Mouse (Mus musculus) gastrocnemius, postnatal 25 days (tissue): ENCODE data around the gene Stac3. TPM values are rescaled to one million over a fixed set of nuclear protein-coding genes. Genes with fewer than 3 reads are reported as not detected.

Experiments used
- DNase-seq: peaks from one replicate; pipeline ENCODE4 v3.0.0; 2022
- total RNA-seq, 2 experiments: library from RNA; stranded (reverse); gene quantifications; 1 replicate in 1 of 2; 2 replicates in 1 of 2; pipeline ENCODE4 v1.2.3; 2021

The Stac3 gene
- total RNA-seq, 2 experiments from 2014 or later: 308 to 367 TPM

GRCm38 (mm10) chr10:127522088-127522581 is 20.6 kb downstream of the Stac3 start, which contains the start of gene Shmt2:
Shmt2 (minus strand) TSS chr10:127522444.
- peak; percentile 70 for DNase-seq

GRCm38 (mm10) chr10:127524646-127525255 is 23.3 kb downstream of the Stac3 start:
- DNase-seq: no peak

GRCm38 (mm10) chr10:127526048-127526447 is 24.6 kb downstream of the Stac3 start:
- no peak for DNase-seq

- peak; percentile 56 for DNase-seq
These were observed 25.2 kb downstream of the Stac3 start for GRCm38 (mm10) chr10:127526681-127527080.

- no peak for DNase-seq
These were observed 26.0 kb downstream of the Stac3 start for GRCm38 (mm10) chr10:127527481-127527880.

GRCm38 (mm10) chr10:127530945-127531344 is 29.5 kb downstream of the Stac3 start:
- no peak for DNase-seq

- DNase-seq: no peak
These were observed 30.1 kb downstream of the Stac3 start for GRCm38 (mm10) chr10:127531548-127531947.

- no peak for DNase-seq
These were observed 32.8 kb downstream of the Stac3 start, which contains the start of gene Nxph4 for GRCm38 (mm10) chr10:127534036-127534928. Nxph4 (minus strand) TSS chr10:127534559.

- DNase-seq: no peak
These were observed 33.5 kb downstream of the Stac3 start for GRCm38 (mm10) chr10:127534929-127535384.

GRCm38 (mm10) chr10:127536586-127537314 is 35.3 kb downstream of the Stac3 start:
- no peak for DNase-seq

GRCm38 (mm10) chr10:127537854-127538583 is 36.5 kb downstream of the Stac3 start:
- peak; percentile 62 for DNase-seq

- DNase-seq: no peak
These were observed 40.0 kb downstream of the Stac3 start for GRCm38 (mm10) chr10:127541510-127541909.

- no peak for DNase-seq
These were observed 40.6 kb downstream of the Stac3 start for GRCm38 (mm10) chr10:127542084-127542483.

- DNase-seq: no peak
These were observed 41.2 kb downstream of the Stac3 start for GRCm38 (mm10) chr10:127542720-127543119.

- no peak for DNase-seq
These were observed 42.4 kb downstream of the Stac3 start for GRCm38 (mm10) chr10:127543916-127544315.

- DNase-seq: no peak
These were observed 42.9 kb downstream of the Stac3 start for GRCm38 (mm10) chr10:127544375-127544774.

GRCm38 (mm10) chr10:127546505-127546904 is 45.0 kb downstream of the Stac3 start:
- DNase-seq: no peak

GRCm38 (mm10) chr10:127548236-127548635 is 46.8 kb downstream of the Stac3 start:
- no peak for DNase-seq

- no peak for DNase-seq
These were observed 48.4 kb downstream of the Stac3 start for GRCm38 (mm10) chr10:127549892-127550291.

GRCm38 (mm10) chr10:127555703-127556102 is 54.2 kb downstream of the Stac3 start:
- DNase-seq: no peak

- DNase-seq: no peak
These were observed 55.9 kb downstream of the Stac3 start for GRCm38 (mm10) chr10:127557397-127557796.
